Mouse (Mus musculus) lung, postnatal 0 days (tissue): Measurements from ENCODE around the gene Zfp54. TPM values are rescaled to one million over a fixed set of nuclear protein-coding genes. Genes with fewer than 3 reads are reported as not detected.
"Not testable (repeated sequence)": the region's sequence is repeated elsewhere in the genome, so short reads cannot be mapped to it uniquely, and the experiment has no call there.

ENCODE experiments used
- ATAC-seq: fragments of 200-750 bp; cut with Nextera tagmentation; 2 replicates; pipeline ENCODE4 v1.8.0; 2017; ENCODE audit warnings: moderate library complexity
- DNase-seq: peaks from one replicate; pipeline ENCODE4 v3.0.0-alpha.2; 2016; ENCODE audit warnings: low spot score
- H3K27ac ChIP-seq: fragments of 300-500 bp; sonication (generic); 2 replicates; pipeline ENCODE4 v1.5.1; 2014; ENCODE audit warnings: antibody characterized with exemption, mild to moderate bottlenecking, low read length, mixed read lengths
- H3K27me3 ChIP-seq: fragments of 300-500 bp; sonication (generic); replicated peaks from 2 replicates; pipeline ENCODE4 v1.6.1; 2014; ENCODE audit warnings: low read length, mixed read lengths; ENCODE audit not compliant: insufficient read depth
- H3K36me3 ChIP-seq: fragments of 300-500 bp; sonication (generic); 2 replicates; pipeline ENCODE4 v1.6.1; 2014; ENCODE audit warnings: low read length, mixed read lengths; ENCODE audit not compliant: insufficient read depth
- H3K4me1 ChIP-seq: fragments of 300-500 bp; sonication (generic); 2 replicates; pipeline ENCODE4 v1.6.1; 2014; ENCODE audit warnings: antibody characterized with exemption, low read depth, low read length, mixed read lengths; ENCODE audit not compliant: insufficient read depth
- H3K4me2 ChIP-seq: fragments of 300-500 bp; sonication (generic); replicated peaks from 2 replicates; pipeline ENCODE4 v1.6.1; 2014; ENCODE audit warnings: low read depth, mild to moderate bottlenecking, low read length, moderate library complexity, mixed read lengths
- H3K4me3 ChIP-seq: fragments of 300-500 bp; sonication (generic); 2 replicates; pipeline ENCODE4 v1.5.1; 2014; ENCODE audit warnings: low read depth, low read length
- H3K9ac ChIP-seq: fragments of 300-500 bp; sonication (generic); replicated peaks from 2 replicates; pipeline ENCODE4 v1.6.1; 2014; ENCODE audit warnings: low read depth, mild to moderate bottlenecking
- H3K9me3 ChIP-seq: fragments of 300-500 bp; sonication (generic); 2 replicates; pipeline ENCODE4 v1.6.1; 2016; ENCODE audit warnings: low read length, mixed read lengths
- EP300 ChIP-seq: IDR thresholded peaks from 2 replicates; pipeline ENCODE4 v1.6.1; 2016; ENCODE audit warnings: antibody characterized with exemption, mild to moderate bottlenecking, control low read depth
- WGBS: fragments of 180-500 bp; shearing (Covaris S2); extraction: QIAGEN DNeasy Blood & Tissue Kit; methylation state at CpG from one replicate; pipeline ENCODE4 v1.1.7; 2014; 5-methylcytosine and 5-hydroxymethylcytosine counted together
- polyA plus RNA-seq: library from polyadenylated mRNA; unstranded; fragments of >200 nt; fragmentation: Nextera tagmentation; extraction: Ambion mirVana; gene quantifications from 2 replicates; pipeline ENCODE4 v1.2.1, GENCODE M21; 2015

The Zfp54 gene
- polyA plus RNA-seq, 1 experiment from 2014 or later = 5.8 TPM

DNA sequence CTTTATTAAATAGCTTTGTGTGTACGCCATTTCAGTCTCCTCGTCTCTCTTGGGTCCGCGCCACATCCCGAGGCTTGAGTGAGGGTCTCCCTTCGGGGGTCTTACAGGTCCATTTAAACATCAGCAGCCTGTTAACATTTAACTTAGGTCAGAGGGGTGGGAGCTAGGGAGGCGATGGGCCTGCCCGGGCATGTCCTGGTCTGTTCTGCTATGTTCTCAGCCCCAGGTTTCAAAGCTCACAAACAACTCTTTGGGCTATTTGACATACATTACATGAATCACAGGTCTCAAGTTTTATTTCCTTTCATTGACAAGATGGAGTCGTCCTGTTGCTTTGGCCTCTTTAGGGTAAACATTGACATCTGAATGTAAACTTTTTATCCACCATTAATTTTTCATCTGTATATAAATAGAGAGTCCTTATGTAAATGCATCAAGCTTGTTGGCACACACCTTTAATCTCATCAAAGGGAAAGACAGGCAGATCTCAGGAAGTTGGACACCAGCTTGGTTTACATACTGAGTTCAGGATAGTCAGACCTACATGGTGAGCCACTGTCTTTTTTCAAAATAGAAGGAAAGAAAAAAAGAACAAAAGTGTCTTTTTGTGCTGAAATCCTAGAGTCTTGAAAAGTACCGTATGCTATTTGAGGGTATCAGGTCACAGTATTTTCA lies 55.2 kb downstream of the Zfp54 start:
- H3K36me3 ChIP-seq, H3K9ac ChIP-seq, H3K4me1 ChIP-seq, DNase-seq, H3K4me2 ChIP-seq, H3K4me3 ChIP-seq, H3K9me3 ChIP-seq, H3K27me3 ChIP-seq: not testable (repeated sequence)
- TF ChIP-seq EP300 = 0 out of 2 replicates have a peak, but pooled peaks have one; percentile 10
- 60% methylated on average over 9 of the region's 10 CpGs for WGBS
- peak overlapping the region; percentile 28; the same call in 1 of the 2 replicates for H3K27ac ChIP-seq
- peak; percentile 46 for ATAC-seq

Other genes with a start within 250 kb of the Zfp54 start
- not detected in 2 replicates for gene Vmn1r234, start 197.1 kb upstream of the Zfp54 start, polyA plus RNA-seq
- not detected in 2 replicates for gene Vmn1r235, start 166.8 kb upstream of the Zfp54 start, polyA plus RNA-seq
- not detected in 2 replicates for gene Vmn1r236, start 140.3 kb upstream of the Zfp54 start, polyA plus RNA-seq
- not detected in 2 replicates for gene Vmn1r237, start 111.4 kb upstream of the Zfp54 start, polyA plus RNA-seq
- 1.8 and 2.4 TPM in 2 replicates for gene Zfp677, start 39.5 kb upstream of the Zfp54 start, polyA plus RNA-seq
- gene Zfp51, start 27.1 kb downstream of the Zfp54 start, polyA plus RNA-seq = 10.3 and 11.3 TPM in 2 replicates
- 8.8 and 9.0 TPM in 2 replicates for gene Zfp53, start 65.8 kb downstream of the Zfp54 start, polyA plus RNA-seq
- 3.4 and 3.9 TPM in 2 replicates for gene Zfp52, start 112.3 kb downstream of the Zfp54 start, polyA plus RNA-seq
- 12.7 TPM in 2 replicates for gene Zfp948, start 143.8 kb downstream of the Zfp54 start, polyA plus RNA-seq
- gene Zfp983, start 227.4 kb downstream of the Zfp54 start, polyA plus RNA-seq = 1.8 and 2.1 TPM in 2 replicates